Mouse (Mus musculus) inflammation-experienced regulatory T-cells (primary cell): ENCODE results near the gene Stxbp2. TPM values are rescaled to one million over a fixed set of nuclear protein-coding genes. Genes with fewer than 3 reads are reported as not detected.

Experiments used
- polyA plus RNA-seq, 2 experiments: library from polyadenylated mRNA; unstranded; fragments of 100-300 nt; shearing (Covaris generic); gene quantifications; one replicate each; pipeline ENCODE4 v1.2.1; 2017

The Stxbp2 gene
- polyA plus RNA-seq = 100 to 1,000 TPM; 203 to 221 TPM

GRCm38 (mm10) chr8:3630647-3631477 lies at the start of gene Stxbp2:
Gene Stxbp2, plus strand, starts transcription at chr8:3630955.

DNA sequence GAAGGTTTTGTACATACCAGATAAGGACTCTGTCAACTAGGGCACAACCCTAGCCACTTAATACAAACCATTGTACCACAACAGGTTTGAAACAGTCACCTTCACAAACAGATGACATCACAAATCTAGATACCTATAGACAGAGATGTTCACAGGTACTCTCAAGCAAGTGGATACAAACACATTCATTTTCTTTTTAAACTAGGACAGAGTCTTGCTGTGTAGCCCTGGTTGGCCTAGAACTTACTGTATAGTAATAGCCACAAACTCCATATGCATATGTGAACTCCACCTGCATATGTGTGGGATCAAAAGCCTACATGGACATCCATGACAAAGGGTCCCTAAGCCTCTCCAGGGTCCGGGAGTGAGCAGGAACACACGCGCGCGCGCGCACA lies 43.8 kb upstream of the Stxbp2 start, which contains the start of gene Camsap3:
Gene Camsap3, plus strand, starts transcription at position 301 of the 398 bp plus-strand sequence.

GRCm38 (mm10) chr8:3621199-3621970 lies 9.4 kb upstream of the Stxbp2 start, which contains the start of the genes Xab2 and Pet100:
Gene Xab2, minus strand, starts transcription at chr8:3621316.
Gene Pet100, plus strand, starts transcription at chr8:3621548.

DNA sequence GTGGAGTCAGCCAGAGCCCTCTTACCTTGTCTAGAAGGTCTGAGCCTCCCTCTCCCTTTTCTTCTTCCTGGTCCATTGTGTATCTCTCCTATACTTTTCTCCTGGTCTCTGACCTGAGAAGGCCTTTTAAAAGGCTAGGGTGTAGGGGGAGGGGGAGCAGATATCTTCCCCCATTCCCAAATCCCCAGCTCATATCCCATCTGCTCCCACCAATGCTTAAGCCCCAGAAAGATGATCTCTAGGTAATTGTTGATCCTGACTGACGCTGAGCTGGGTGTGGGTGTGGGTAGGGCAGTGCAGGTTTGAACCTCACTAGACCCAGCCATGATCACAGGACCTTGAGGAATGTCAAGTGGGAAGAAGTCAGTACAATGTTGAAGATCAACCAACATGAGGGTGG lies 5.3 kb upstream of the Stxbp2 start, which contains the start of gene Pcp2:
Gene Pcp2, minus strand, starts transcription at position 101 of the 400 bp plus-strand sequence.

GRCm38 (mm10) chr8:3655526-3655925 lies 24.8 kb downstream of the Stxbp2 start, which contains the start of gene Retn:
Gene Retn, plus strand, starts transcription at chr8:3655770.

GRCm38 (mm10) chr8:3665507-3665906 lies 34.8 kb downstream of the Stxbp2 start, which contains the start of gene Mcemp1:
Gene Mcemp1, plus strand, starts transcription at chr8:3665754.

DNA sequence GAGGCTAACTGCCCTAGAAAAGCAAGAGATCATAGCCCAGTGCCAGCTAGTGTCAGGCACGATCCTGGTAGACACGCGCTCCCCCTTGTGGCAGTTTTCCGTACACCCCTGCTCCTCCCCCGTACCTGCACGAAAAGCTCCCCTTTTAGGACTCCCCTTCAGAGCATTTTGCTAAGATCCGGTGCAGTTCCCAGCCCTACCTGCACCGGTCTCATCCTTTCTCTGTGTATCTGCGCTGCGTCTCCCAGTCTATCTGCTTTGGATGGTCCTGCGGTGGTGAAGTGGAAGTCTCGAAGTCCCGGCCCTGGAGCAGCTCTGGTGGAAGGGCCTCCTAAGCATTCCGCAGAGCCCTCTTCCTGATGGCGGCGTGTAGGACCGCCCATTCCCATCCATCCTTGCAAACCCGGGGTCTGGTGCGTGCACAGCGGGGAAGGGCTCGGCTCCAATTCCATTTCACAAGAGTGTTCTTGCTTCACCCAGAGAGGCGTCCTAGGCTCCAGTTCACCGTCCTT lies 41.3 kb downstream of the Stxbp2 start, which contains the start of gene Fcor:
Gene Fcor, minus strand, starts transcription at position 383 of the 512 bp plus-strand sequence.

GRCm38 (mm10) chr8:3676131-3676992 lies 45.6 kb downstream of the Stxbp2 start, which contains the start of gene Trappc5:
Gene Trappc5, plus strand, starts transcription at chr8:3676299.

Other genes with a start within 250 kb of the Stxbp2 start
- 100 to 1,000 TPM in 1 of 2 experiments, 10 to 100 TPM in 1; 74.0 to 116 TPM for gene Arhgef18, start 237.9 kb upstream of the Stxbp2 start, polyA plus RNA-seq
- 1 to 10 TPM; 4.2 to 4.5 TPM for gene Pex11g, start 163.3 kb upstream of the Stxbp2 start, polyA plus RNA-seq
- gene Tex45, start 160.1 kb upstream of the Stxbp2 start, polyA plus RNA-seq = under 1 TPM in 1 of 2 experiments, not detected in 1; 0.17 TPM
- 1 to 10 TPM; 6.7 to 8.5 TPM for gene Zfp358, start 137.8 kb upstream of the Stxbp2 start, polyA plus RNA-seq
- gene Mcoln1, start 130.5 kb upstream of the Stxbp2 start, polyA plus RNA-seq = 100 to 1,000 TPM; 107 to 120 TPM
- 10 to 100 TPM; 39.8 to 41.4 TPM for gene Pnpla6, start 115.6 kb upstream of the Stxbp2 start, polyA plus RNA-seq
- gene C330021F23Rik, start 63.0 kb upstream of the Stxbp2 start, polyA plus RNA-seq = 1 to 10 TPM in 1 of 2 experiments, not detected in 1; 2.2 TPM
- gene Camsap3, start 43.7 kb upstream of the Stxbp2 start, polyA plus RNA-seq = 1 to 10 TPM in 1 of 2 experiments, under 1 TPM in 1; 0.98 to 5.4 TPM
- gene Xab2, start 9.6 kb upstream of the Stxbp2 start, polyA plus RNA-seq = 100 to 1,000 TPM; 100 to 114 TPM
- 100 to 1,000 TPM in 1 of 2 experiments, 10 to 100 TPM in 1; 95.6 to 102 TPM for gene Pet100, start 9.4 kb upstream of the Stxbp2 start, polyA plus RNA-seq
- gene Pcp2, start 5.4 kb upstream of the Stxbp2 start, polyA plus RNA-seq = not detected
- gene Retn, start 24.8 kb downstream of the Stxbp2 start, polyA plus RNA-seq = not detected
- gene Mcemp1, start 34.8 kb downstream of the Stxbp2 start, polyA plus RNA-seq = 1 to 10 TPM in 1 of 2 experiments, not detected in 1; 1.1 TPM
- under 1 TPM in 1 of 2 experiments, not detected in 1; 0.78 TPM for gene Fcor, start 41.4 kb downstream of the Stxbp2 start, polyA plus RNA-seq
- gene Trappc5, start 45.3 kb downstream of the Stxbp2 start, polyA plus RNA-seq = 10 to 100 TPM; 35.7 to 44.1 TPM
- 10 to 100 TPM in 1 of 2 experiments, 1 to 10 TPM in 1; 1.7 to 16.7 TPM for gene Fcer2a, start 63.2 kb downstream of the Stxbp2 start, polyA plus RNA-seq
- under 1 TPM in 1 of 2 experiments, not detected in 1; 0.53 TPM for gene Clec4g, start 89.7 kb downstream of the Stxbp2 start, polyA plus RNA-seq
- gene Cd209a, start 118.0 kb downstream of the Stxbp2 start, polyA plus RNA-seq = 1 to 10 TPM in 1 of 2 experiments, not detected in 1; 2.8 TPM
- under 1 TPM; 0.31 to 0.67 TPM for gene Cd209e, start 223.4 kb downstream of the Stxbp2 start, polyA plus RNA-seq
- not detected for gene Cd209d, start 247.6 kb downstream of the Stxbp2 start, polyA plus RNA-seq